Mouse (Mus musculus): Measurements from ENCODE around the gene Spry1.
"Not testable (repeated sequence)": the region's sequence is repeated elsewhere in the genome, so short reads cannot be mapped to it uniquely, and the experiment has no call there.

The Spry1 gene

DNA sequence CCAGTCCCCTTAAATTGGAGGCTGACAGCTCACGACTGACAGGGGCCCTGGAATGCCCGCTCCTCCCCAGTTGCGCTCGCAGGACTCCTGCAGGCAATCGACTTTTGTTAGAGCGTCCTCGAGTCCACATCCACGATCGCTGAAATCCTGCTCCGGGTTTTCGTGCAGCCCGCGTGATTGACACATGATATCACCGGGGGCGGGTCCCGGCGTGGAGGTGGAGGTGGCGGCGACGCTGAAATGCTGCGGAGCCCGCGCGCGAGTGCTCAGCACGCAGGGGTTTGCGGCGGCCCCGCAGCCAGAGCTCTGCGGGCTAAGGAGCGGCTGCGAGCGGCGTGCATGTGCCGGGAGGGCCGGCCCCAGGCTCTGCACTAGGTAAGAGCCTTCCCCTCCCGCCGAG lies at the start of gene Spry1:
Gene Spry1 (plus strand): TSS at position 258 of the 400 bp plus-strand sequence.
- peak; percentile 95 to 99 for DNase-seq

DNA sequence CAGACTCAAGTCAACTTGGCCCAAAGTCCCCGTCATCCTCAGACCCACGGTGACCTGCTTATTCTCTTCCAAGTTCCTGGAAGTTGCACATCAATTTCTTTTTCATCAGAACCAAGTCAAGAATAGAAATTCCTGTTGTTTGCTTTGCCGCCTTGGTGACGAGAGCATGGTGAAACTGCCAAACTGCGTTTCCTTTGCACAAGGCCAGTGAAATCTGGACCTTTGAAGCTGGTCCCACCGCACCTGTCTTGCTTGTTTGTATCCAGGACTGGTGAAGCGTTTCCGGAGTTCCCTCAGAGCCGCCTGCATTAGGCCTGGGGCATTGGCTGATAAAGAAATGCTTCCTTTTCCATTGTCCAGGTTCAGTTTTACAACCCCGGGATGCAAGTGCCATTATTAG lies 44.0 kb upstream of the Spry1 start:
- no peak for DNase-seq

DNA sequence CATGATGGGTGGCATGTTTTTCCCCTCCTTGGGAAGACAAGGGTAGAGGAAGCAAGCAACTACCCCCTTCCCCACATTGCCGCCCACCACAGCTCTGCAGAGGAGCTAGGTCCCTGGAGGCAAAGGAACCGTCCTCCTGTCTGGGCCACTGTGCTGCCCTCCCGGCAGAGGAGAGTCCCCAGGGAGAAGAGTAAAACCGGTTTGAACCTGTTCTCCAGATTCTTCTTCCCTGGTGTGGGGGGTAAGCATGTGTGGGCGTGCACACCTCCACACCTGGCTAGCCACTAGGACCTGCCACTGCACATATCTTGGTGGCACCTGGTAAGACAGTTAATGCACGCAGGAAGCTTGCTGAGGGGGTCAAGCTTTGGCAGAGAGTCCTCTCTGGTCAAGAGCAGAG lies 43.2 kb upstream of the Spry1 start:
- DNase-seq: no peak

DNA sequence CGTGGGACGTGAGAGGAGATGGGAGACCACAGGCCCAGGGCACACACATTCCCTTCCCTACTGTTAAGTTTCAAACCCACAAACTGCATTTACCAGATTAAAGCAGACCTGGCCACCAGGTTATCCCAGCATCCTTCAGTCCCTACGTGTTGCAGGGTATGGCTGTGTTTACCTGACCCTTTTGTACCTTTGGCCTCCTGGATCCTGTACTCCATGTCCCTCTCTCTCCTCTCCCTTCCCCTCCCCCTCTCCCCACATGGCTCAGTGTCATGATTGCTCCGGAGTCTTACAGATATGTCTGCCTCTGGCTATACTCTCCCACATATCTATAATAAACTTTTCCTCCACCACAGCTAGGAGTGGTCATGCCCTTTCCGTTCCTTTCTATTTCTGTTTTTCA lies 42.5 kb upstream of the Spry1 start:
- no peak for DNase-seq

DNA sequence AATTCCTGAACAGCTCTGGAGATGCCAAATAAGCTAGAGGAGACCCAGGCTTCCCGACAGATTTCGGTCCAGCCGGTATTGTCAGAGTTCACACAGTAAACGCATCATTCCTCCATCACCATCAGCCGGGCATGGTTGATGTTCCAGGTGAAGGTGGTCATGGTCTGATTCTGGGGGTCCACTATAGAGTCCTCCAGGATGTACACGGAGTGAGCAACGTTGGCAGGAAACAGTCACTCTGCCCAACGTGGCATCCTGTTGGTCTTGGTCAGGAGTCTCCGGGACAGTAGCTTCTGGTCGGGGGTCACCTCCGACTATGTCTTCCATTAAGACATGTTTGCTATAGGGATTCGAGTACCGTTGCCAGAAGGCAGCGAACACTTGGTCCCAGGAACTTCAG lies 40.1 kb upstream of the Spry1 start:
- DNase-seq: not testable (repeated sequence)

GRCm38 (mm10) chr3:37602356-37602755 lies 37.4 kb upstream of the Spry1 start:
- no peak for DNase-seq

- DNase-seq: no peak
Observed at GRCm38 (mm10) chr3:37602890-37603289, 36.9 kb upstream of the Spry1 start.

DNA sequence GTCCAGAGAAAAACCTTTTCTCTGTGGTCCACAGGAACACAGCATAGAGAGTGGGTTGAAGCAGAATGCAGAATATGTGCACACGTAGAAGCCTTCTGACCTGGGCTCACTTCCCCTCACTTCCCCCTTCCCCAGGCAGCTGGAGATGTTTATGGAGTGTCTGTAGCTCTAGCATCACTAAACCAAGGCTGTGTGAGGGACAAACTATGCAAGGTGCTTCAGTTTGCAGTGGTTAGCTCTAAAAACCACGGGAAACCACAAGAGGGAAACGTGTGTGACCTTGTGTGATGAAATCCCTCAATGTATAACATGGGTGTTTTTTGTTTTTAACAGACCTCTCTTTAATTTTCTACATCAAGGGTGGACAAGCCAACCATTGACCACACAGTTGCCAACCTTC lies 36.2 kb upstream of the Spry1 start:
- DNase-seq: no peak

DNA sequence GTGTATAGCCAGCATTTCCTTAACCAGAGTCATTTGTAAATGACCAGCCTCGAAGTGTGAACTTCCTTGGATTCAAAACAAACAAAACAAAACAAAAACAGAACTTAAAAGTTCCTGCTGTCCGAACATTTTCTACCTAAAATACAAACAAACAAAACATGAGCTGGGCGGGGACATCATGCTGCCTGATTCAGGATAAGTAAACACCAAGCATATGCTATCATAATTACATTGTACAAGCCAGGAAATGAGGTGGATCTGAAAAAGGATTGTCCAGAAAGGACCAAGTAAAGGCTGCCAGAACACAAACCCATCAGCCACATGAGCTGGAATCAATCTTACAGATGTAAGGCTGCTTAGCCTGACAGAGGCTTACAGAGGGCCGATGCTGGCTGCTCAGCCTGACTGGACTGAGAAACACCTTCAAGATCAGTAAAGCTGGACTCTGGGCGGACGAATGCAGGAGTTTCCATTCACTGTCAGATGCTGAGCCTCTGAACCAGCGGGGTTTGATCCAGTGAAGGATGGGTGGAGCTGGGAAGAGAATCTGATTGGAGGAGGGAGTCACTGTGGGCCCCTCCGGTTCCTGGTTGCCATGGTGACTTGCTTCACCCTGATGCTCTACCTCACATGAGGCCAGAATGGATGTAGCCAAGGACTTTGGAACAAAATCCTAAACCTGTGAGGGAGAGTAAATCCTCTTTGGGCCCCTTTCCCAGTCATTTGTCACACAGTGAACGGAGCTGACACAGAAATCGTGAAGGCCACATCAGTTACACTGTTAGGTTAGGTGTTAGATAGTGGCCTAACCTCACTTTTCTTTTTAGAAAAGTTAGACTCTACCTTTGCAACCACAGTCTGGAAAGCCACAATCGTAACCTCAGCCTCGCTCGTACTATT lies 34.5 kb upstream of the Spry1 start:
- no peak for DNase-seq

- no peak for DNase-seq
Observed at GRCm38 (mm10) chr3:37605876-37606238, 33.9 kb upstream of the Spry1 start.

DNA sequence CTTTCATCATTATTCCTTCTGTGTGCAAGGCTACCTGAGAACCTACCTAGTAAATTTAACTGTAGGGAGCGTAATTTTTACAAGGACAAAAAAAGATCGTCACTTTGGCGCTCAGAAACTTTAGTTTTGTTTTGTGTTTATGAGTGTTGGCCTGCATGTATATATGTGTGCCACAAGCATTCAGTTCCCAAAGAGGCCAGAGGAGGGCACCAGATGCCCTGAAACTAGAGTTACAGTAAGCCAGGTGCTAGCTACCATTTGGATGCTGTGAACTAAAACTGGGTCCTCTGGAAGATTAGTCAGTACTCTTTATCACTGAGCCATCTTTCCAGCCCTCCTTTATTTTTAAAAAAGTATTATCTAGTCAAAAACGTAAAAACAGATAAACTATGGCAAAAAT lies 30.8 kb upstream of the Spry1 start:
- peak in 1 of 2 experiments; percentile 31 for DNase-seq

DNA sequence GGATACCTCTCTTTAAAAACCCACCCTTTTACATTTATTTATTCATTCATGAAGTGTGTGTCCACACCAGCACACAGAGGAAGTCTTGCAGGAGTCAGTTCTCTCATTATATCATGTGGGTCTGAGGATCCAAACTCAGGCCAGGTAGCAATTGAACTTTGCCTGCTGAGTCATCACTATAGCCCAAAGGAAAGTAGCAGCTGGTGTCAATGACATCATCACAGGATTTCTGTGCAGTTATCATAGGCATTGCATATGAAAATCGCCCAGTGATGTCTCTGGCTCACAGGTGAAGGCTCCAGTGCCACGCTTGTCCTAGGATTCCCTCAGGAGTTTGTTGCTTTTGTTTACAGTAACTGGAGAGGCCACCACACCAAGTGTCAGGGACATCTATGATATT lies 29.1 kb upstream of the Spry1 start:
- no peak for DNase-seq

GRCm38 (mm10) chr3:37613722-37614121 lies 26.0 kb upstream of the Spry1 start:
- peak in 1 of 2 experiments; percentile 7 for DNase-seq

DNA sequence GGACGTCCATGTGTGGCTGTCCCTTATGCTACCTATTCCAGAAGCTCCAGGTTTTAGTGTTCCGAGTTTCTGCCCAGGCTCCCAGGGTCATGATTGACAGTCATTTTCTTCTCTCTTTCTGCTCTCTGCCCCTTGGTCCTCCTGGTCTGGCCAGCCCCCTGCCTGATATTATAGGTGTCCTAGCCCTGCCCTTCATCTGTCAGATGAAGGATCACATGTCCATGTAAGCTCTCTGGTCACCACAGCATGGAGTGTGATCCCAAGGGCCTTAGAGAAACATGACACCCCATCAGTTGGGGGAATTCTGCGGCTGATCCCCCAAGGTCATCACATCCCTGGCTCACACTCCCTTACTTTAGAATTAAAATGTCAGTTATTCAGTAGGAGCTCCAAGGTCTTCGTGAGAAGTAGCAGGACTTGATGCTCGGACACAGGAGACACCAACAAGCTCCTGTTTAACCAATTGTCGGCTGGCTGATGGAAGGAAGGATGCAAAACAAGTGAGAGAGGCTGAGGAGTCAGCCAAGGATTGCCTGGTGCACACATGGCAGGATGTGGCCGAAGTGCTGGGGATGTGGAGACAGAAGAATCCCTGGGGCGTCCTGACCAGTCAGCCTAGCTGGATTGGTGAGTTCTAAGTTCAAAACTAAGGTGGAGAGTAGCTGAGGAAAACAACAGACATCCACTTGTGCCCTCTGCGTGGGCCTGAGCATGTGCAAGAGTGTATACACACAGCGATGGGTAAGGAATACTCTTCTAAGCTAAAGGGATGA lies 24.7 kb upstream of the Spry1 start:
- DNase-seq: no peak

DNA sequence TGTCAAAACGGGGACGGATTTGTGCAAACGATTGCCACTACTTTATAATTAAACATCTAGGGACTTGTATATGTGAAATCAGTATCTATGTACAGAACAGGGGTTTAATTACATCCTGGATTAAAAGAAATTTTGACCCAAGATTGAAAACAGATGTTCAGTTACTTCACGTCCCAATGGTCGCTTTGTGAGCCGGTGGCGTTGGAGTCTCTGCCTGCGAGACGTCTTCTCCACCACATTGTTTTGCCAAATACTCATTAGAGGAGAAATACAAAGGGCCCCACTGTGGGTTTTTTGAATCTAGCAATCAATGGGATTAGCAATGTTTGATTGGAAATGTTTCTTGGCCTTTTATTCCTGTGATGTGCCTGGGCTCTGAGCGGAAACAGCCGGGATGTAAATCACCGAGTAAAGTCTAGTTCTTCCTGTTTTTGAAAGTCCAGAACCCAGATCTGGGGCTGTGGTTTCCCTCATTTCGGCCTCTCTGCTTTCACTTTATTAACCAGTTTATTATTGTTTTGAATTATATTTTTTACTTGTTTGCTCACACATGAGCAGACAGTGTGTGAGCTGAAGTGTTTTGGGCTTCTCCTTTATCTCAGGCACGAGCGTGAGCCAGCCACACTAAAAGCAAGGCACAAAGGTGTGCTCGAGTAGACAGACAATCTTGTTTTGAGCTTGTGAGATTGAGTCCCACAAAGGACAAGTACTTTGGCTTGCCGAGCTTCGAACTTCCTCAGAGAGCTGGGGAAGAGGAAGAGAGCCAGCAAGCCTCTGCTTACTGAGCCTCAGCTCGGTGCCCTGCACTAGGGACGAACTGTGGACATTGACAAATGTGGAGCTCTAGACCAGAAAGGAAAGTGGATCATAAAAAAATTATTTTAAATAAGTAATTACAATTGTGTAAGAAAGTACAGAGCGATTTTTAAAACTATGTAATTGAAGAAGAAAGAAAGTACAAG lies 22.9 kb upstream of the Spry1 start:
- no peak for DNase-seq

DNA sequence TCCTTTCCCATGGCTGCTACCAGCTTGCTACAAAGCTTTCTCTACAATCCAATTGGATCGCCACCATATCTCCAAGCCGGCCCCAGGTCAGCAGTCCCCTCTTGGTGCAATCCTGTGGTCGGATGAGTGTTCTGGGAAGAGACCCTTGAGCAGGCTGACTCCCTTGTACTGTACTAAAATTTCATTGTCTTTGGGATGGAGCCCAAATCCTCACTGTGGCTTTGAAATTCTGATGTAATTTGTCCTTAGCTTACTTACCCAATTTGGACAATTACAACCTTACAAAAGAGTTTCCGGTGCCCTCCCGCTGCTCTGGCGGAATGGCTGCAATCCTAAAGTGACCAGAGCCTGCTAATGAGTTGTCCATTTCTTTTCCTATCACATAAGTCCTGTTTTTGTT lies 7.5 kb upstream of the Spry1 start:
- DNase-seq: no peak

- DNase-seq: no peak
Observed at GRCm38 (mm10) chr3:37632751-37633150, 7.0 kb upstream of the Spry1 start.

DNA sequence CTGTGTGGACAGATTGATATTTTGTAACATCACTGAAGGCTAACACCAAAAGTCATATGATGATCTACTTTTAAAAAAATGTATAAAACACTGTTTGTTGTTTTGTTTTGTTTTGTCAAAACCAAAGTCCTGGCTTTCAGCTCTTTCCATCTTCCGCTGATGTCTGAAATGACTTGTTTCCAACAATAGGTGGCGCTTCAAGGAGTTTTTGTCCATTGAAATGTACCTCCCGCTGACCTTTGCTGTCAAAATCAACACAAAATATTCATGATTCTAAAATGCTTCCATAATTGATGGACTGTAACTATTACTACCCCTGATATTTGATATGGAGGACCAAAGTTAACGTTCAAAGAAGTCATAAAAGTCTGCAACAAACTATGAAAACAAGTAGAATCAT lies 5.1 kb upstream of the Spry1 start:
- DNase-seq: no peak

GRCm38 (mm10) chr3:37636921-37637320 lies 2.8 kb upstream of the Spry1 start:
- no peak for DNase-seq

DNA sequence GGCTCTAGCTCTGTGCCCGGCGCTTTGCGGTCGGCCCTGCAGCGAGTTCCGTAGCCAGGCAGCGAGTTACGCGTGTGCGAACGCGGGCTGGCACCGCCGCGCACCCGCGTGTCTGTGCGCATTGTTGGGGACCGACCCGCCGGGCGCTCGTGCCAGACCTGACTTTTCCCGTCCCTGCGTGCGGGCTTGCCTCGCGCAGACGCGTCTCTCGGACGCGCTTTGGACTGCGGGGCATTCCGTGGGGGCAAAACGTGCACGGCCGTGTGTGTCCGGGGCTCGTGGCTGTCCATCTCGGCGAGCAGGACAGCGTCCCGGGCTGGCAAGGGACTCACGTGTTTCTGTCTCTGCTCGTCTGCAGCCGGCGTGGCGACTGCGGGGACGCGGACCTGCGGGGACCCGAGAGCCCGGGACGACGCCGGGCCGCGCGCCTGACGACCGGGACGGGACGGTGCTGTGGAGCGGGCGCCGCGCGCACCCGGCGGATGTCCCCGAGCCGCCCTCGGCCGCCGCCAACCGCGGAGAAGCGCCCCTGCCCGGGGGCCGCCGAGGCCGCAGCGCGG lies 495 bp downstream of the Spry1 start:
- DNase-seq: peak; percentile 45 to 59

GRCm38 (mm10) chr3:37640810-37641209 lies 1.1 kb downstream of the Spry1 start:
- DNase-seq: peak; percentile 78 to 80
